Mouse (Mus musculus): ENCODE results near the gene Rhox10. TPM values are rescaled to one million over a fixed set of nuclear protein-coding genes. Genes with fewer than 3 reads are reported as not detected.

The Rhox10 gene
- polyA plus RNA-seq, 1 experiment from 2014 or later: not detected

DNA sequence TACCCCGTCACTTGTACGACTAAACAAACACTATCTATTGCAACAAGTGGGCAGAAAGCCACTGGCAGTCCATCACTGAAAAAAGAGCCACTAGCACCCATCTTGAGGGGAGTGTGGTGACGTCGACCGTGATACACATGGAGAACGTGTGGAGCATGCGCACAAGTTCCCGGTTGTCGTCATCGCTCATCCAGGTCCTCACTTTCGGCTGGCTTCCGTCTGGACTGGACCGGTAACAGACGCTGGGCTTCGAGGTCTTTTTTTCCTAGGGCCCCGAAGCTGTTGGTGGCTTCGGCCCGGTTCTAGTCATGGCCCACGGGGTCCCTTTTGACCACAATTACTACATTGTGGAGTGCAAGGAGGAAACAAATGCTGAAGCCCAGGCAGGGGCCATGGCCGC lies 54.7 kb downstream of the Rhox10 start, which contains the start of gene Rhox13:
Rhox13 (plus strand) TSS at position 238 of the 400 bp plus-strand sequence.
- Histone ChIP-seq H3K27ac (ENCODE audit: low read length) (no peak within 1 kb of the TSS), H3K36me3 (ENCODE audit: control insufficient read depth, insufficient read depth, low read length) (no peaks in the 10 kb centered on the region), H3K9me3 (replicated peaks; ENCODE audit: control insufficient read depth, low read length, poor library complexity, severe bottlenecking) (peaks cover 14% of the 10 kb centered on the region; the same call in 1 of the 2 replicates), H3K9ac (ENCODE audit: low read depth, low read length) (no peak within 1 kb of the TSS), H3K4me1 (ENCODE audit: control insufficient read depth, insufficient read depth, low read length) (no peaks in the 10 kb centered on the region), H3K4me3 (ENCODE audit: low read depth, low read length) (no peak within 1 kb of the TSS), H3K4me2 (ENCODE audit: low read length) (no peak within 1 kb of the TSS), H3K27me3 (ENCODE audit: control insufficient read depth, insufficient read depth, low read depth, low read length) (no peaks in the 10 kb centered on the region)
- WGBS: 98% methylated on average over 20 of the region's 20 CpGs
- no peak for ATAC-seq

Other genes starting within 250 kb of the Rhox10 start
- not detected in 2 replicates for gene Rhox6, start 239.6 kb upstream of the Rhox10 start, polyA plus RNA-seq (2015; fragmentation: Nextera tagmentation; extraction: Ambion mirVana)
- gene Rhox7a, start 234.8 kb upstream of the Rhox10 start, polyA plus RNA-seq (2015; fragmentation: Nextera tagmentation; extraction: Ambion mirVana): not detected in 2 replicates
- not detected in 2 replicates for gene Rhox8, start 187.5 kb upstream of the Rhox10 start, polyA plus RNA-seq (2015; fragmentation: Nextera tagmentation; extraction: Ambion mirVana)
- gene Rhox7b, start 169.2 kb upstream of the Rhox10 start, polyA plus RNA-seq (2015; fragmentation: Nextera tagmentation; extraction: Ambion mirVana): not detected in 2 replicates
- gene Rhox9, start 164.7 kb upstream of the Rhox10 start, polyA plus RNA-seq (2015; fragmentation: Nextera tagmentation; extraction: Ambion mirVana): not detected in 2 replicates
- gene Btg1-ps1, start 47.7 kb upstream of the Rhox10 start, polyA plus RNA-seq (2015; fragmentation: Nextera tagmentation; extraction: Ambion mirVana): not detected in 2 replicates
- not detected in 2 replicates for gene Btg1-ps2, start 23.4 kb upstream of the Rhox10 start, polyA plus RNA-seq (2015; fragmentation: Nextera tagmentation; extraction: Ambion mirVana)
- not detected in 2 replicates for gene Rhox11, start 18.7 kb downstream of the Rhox10 start, polyA plus RNA-seq (2015; fragmentation: Nextera tagmentation; extraction: Ambion mirVana)
- not detected in 2 replicates for gene Rhox12, start 44.4 kb downstream of the Rhox10 start, polyA plus RNA-seq (2015; fragmentation: Nextera tagmentation; extraction: Ambion mirVana)
- gene Rhox13, start 54.7 kb downstream of the Rhox10 start, polyA plus RNA-seq (2015; fragmentation: Nextera tagmentation; extraction: Ambion mirVana): not detected in 2 replicates
- 3.4 and 4.6 TPM in 2 replicates for gene Zbtb33, start 123.3 kb downstream of the Rhox10 start, polyA plus RNA-seq (2015; fragmentation: Nextera tagmentation; extraction: Ambion mirVana)
- 24.1 and 24.4 TPM in 2 replicates for gene Tmem255a, start 186.0 kb downstream of the Rhox10 start, polyA plus RNA-seq (2015; fragmentation: Nextera tagmentation; extraction: Ambion mirVana)
- not detected in 2 replicates for gene Atp1b4, start 249.7 kb downstream of the Rhox10 start, polyA plus RNA-seq (2015; fragmentation: Nextera tagmentation; extraction: Ambion mirVana)